Mouse (Mus musculus) R1 (cell line): ENCODE data around the gene Gm20388.
A peak's percentile ranks its signal among the peaks of the same experiment; 100 is the strongest.

Source experiments
- DNase-seq: peaks from one replicate; pipeline ENCODE4 v3.0.0-alpha.2; 2018; ENCODE audit warnings: low read depth, low spot score

The Gm20388 gene

DNA sequence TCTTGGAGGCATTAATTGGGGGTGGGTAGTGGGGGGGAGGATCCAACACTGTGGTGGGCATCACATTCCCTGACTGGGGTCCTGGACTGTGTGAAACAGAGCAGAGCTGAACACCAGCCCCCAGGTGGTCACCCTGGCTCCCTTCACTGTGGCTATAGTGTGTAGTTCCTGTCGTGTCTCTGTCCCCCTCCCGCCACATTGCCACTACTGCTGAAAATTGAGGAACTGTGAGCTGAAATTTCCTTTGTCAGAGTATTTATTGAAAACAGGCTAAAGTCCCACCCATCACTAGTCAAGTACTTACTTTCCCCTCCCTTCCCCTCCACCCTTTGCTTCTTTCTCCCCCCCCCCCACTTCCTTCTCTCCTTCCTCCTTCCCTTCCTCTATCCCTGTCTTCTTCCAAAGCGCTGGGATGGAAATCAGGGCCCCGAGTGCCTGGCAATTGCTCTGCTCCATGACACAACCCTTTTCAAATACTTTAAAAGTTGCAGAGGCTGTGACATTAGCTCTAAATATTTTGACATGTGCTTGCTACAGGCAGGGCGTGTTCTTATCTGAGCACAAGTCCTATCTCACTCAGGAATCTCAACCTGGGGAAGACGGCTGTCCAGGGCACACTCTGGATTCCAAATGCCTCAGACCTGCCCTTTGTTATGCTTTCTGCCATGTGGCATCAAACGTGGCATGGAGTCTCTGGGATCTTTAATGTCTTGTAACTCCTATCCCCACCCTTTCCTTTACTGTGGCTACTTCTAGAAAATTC lies 1200.7 kb downstream of the Gm20388 start:
- DNase-seq, result no peak

- DNase-seq, result peak; percentile 93
These were observed 1202.6 kb downstream of the Gm20388 start for GRCm38 (mm10) chr8:121113261-121113660.

GRCm38 (mm10) chr8:121115136-121115535 lies 1204.5 kb downstream of the Gm20388 start:
- DNase-seq, result no peak

DNA sequence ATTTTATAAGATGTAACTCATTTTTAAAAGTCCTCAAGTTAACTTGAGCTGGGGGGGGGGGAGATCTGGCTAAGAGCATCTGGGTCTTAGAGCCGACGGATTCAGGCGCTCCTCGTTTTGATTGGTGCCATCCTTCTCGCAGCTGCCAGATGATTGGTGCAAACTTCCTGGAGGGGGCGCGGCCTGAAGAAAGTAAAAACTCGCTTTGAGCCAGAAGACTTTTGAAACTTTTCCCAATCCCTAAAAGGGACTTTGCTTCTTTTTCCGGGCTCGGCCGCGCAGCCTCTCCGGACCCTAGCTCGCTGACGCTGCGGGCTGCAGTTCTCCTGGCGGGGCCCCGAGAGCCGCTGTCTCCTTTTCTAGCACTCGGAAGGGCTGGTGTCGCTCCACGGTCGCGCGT lies 1205.3 kb downstream of the Gm20388 start, which contains the start of gene Foxc2:
Gene Foxc2, plus strand, starts transcription at position 224 of the 400 bp plus-strand sequence.
- peak; percentile 97 for DNase-seq

- DNase-seq, result peak; percentile 76
These were observed 1206.0 kb downstream of the Gm20388 start for GRCm38 (mm10) chr8:121116591-121117185.

GRCm38 (mm10) chr8:121117186-121117651 lies 1206.6 kb downstream of the Gm20388 start:
- DNase-seq, result no peak

- DNase-seq, result no peak
These were observed 1207.3 kb downstream of the Gm20388 start for GRCm38 (mm10) chr8:121117906-121118305.

- no peak for DNase-seq
These were observed 1208.2 kb downstream of the Gm20388 start for GRCm38 (mm10) chr8:121118634-121119420.

- DNase-seq, result no peak
These were observed 1209.2 kb downstream of the Gm20388 start for GRCm38 (mm10) chr8:121119635-121120455.

DNA sequence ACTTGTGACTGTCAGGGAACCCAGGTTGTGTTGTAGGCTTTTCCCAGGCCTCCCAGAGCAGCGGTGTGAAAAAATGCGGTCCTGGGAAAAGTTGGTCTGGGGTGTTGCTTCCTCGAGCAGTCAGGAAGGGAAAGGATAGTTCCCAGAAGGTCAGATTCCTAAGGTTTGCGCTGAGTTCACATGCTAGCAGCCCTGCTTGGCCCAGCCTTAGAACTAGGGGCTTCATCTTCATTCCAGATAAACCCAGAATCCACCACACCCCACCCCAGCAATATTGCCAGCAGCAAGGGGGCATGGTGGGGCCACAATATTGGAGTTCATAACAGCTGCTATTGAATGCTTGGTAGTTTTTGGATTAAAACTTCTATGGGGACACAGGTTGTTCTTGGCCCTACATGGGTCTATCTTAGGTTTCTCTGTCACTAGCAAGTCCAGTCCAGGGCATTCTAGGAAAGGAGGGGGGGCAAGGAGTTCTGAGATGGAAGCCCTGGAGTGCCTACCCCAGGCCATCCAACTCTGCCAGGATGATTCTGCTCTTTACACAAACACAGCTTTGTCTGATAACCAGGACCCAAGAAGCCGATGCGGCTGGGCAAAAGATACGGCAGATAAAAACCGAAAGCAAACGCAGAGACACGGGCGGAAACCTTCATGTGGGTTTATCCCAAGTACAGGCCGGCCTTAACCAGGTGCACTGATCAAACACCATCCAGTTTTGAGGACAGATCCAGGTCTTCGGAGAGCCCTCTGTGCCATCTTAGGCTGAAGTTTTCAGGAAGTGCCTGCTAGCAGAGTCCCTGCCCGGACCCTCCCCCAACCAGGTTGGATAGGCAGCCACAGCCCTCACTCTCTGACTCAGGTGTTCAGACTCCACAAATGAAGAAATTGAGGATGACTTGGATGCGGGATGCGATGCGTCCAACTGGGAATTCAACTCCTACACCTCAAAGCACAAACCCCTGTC lies 1210.1 kb downstream of the Gm20388 start:
- DNase-seq, result no peak

GRCm38 (mm10) chr8:121121704-121122103 lies 1211.1 kb downstream of the Gm20388 start:
- DNase-seq, result no peak

DNA sequence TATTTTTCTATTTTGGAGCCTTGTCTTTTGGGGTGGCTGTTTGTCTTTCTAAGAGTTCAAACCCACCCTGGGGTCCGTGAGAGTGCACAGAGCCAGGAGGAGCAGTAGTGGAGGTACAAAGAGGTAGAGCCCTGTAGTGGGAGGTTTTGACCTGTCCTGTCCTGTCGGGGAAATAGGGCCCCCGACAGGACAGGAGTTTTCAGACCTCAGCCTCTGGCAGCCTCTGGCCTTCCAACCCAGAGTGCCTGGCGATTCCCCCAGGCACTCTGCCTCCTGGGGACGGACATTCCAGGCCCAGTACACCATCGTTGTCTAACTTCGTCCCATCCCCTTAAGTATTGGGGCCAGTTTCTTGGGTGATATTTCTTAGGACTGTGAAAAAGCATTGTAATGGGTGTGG lies 1211.7 kb downstream of the Gm20388 start:
- no peak for DNase-seq

GRCm38 (mm10) chr8:121123113-121123512 lies 1212.5 kb downstream of the Gm20388 start:
- DNase-seq, result no peak

DNA sequence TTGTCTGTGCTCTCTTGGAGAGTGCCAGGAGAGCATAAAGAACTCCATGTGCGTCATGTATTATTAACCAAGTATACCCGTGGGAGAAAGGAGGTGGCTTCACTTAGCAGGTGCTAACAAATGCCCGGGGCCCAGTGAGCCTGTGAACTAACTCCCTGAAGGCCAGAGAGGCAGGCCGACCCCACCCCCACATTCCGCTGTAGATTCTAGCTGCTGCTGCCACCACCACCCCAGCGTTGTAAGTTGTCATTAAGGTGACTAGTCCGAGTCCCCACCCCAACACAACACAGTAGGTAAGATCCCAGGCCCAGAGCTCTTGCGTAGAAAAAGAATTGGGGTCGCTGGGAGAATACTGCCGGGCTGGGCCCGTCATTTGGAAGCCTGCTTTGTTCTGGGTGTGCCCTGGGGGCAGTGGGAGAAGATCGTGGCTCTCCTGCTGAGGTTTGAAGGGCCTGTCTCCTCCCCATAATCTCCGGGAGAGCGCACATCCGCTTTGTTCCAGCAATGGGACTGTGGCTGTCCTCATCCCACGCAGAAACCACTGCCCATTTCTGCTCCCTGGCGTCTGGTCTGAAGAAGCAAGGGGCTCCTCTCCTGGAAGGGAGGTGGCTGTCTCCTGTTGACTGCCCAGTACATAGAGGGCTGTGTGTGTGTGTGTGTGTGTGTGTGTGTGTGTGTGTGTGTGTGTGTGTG lies 1214.1 kb downstream of the Gm20388 start:
- DNase-seq, result peak; percentile 32

DNA sequence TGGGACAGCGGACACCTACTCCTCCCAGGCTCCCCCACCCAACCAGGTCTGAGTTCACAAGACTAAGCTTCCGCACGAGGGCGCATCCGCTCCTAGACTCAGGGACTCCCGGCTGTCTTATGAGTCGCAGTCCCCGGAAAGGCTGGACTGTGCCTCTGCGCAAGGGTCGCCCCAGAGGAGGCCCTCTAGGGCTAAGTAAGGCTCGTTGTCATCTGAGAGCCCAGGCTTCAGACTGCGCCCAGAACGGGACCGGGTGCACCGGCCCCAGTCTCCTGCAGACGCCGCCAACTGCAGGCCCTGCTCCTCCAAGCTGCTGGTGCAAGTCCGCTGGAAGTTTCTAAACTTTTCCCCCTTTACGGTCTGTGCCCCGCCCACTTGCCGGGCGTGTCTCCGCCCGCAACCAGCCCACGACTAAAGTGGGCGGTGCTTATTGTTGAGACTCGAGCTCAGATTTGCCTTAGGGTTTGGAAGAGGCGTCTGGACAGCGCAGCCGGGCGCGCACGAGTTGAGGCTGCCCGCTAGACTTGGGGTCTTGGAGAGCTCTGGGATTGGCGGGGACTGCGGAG lies 1214.8 kb downstream of the Gm20388 start:
- DNase-seq, result peak; percentile 94

DNA sequence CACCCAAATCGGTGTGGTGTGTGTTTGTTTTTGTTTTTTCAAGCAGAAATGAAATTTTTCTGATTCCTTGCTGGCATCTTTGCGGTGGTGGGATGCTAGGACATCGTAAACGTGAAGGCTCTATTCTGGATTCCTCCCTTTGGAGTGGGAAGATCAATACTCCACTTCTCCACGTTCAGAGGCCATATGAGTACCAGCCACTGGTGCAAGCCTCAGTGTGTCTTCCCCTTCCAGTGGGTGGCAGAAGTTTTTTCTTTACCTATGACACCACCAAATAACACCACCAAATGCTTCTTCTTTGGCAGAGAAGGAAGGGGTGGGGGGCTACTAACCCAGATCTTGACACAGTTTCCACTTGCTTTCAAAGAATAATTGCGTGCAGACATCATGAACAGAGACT lies 1215.5 kb downstream of the Gm20388 start:
- no peak for DNase-seq

- no peak for DNase-seq
These were observed 1216.1 kb downstream of the Gm20388 start for GRCm38 (mm10) chr8:121126694-121127093.

DNA sequence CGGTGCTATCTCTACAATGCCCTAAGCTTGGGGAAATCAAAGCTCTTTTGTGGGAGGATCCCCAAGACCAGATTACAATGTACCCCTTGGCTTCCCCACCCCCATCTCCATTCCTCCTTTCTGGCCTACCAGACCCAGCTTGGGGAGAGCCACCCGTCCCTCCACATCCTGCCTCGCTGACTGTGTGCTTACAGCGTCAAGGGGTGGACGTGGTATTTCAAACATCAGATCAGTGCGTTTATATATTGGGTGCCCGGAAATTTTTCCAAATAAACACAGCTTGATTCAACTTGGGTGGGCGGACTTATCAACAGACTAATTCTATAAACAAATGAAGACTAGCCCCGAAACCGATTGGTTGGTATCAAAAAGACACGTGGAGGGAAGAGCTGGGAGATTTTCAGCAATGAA lies 1216.7 kb downstream of the Gm20388 start:
- no peak for DNase-seq

DNA sequence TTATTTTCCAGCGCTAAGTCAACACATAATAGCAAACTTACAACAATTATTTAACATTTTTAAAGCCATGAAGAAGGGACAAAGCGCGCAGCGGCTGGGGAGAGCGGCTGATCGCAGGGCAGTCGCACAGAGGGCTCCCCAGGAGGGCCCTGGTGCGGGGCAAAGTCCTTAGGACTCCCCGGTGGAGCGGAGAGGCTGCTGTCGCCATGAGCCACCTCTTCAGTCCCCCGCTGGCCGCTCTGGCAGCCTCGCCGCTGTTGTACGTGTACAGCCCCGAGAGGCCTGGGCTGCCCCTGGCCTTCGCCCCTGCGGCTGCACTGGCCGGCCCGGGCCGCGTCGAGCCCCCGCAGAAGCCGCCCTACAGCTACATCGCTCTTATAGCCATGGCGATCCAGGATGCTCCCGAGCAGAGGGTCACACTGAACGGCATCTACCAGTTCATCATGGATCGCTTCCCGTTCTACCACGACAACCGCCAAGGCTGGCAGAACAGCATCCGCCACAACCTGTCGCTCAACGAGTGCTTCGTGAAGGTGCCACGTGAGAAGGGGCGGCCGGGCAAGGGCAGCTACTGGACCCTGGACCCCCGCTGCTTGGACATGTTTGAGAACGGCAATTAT lies 1217.2 kb downstream of the Gm20388 start, which contains the start of gene Foxl1:
Gene Foxl1, plus strand, starts transcription at position 185 of the 620 bp plus-strand sequence.
- DNase-seq, result no peak
